Mouse (Mus musculus) urinary bladder, postnatal 14 days (tissue): ENCODE measurements around the gene 6430548M08Rik.

ENCODE experiments used
- DNase-seq: peaks from one replicate; pipeline ENCODE4 v3.0.0; 2021; ENCODE audit warnings: low spot score

The 6430548M08Rik gene

DNA sequence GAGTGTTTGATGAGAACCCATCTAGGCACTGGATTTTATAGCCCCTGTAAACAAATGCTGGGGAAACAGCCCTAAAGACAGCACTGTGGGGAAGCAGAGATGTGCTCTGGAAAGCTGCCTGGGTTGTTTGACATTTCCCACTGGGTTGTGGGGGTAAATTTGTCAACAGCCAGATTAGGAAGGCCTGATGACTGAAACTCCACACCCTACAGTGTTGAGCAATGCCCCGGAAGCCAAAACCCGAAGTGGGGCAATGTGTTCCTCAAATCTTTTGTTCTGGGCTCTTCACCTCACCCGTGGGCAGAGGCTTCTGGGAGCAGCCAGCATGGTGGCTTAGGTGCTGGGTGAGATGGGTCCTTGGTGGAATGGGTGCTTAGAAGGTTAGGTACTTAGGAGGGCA, 4.8 kb upstream of the 6430548M08Rik start:
- peak; percentile 33 for DNase-seq

- DNase-seq = no peak
These were observed 3.0 kb upstream of the 6430548M08Rik start for GRCm38 (mm10) chr8:120110966-120111365.

GRCm38 (mm10) chr8:120111382-120111781, 2.6 kb upstream of the 6430548M08Rik start:
- DNase-seq = no peak

DNA sequence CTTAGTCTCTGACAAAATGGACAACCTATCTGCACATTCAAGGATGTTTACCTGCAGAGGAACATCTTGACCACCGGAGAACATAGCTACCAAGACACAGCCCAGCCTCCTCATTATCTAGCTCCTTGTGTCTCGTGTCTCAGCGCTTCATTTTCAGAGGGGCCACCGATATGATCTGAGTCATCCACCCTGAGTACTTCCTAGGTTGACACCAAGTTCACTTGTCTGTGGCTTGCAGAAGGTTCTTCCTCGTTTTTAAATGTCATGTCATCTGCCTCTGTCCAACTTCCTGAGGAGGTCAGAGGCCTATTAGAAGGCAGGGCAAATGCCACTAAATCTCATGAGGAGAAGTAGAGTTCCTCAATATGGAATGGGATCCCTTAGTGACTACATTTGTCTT, 1.4 kb upstream of the 6430548M08Rik start:
- DNase-seq = no peak

GRCm38 (mm10) chr8:120113306-120113705, 646 bp upstream of the 6430548M08Rik start:
- DNase-seq = peak; percentile 63

DNA sequence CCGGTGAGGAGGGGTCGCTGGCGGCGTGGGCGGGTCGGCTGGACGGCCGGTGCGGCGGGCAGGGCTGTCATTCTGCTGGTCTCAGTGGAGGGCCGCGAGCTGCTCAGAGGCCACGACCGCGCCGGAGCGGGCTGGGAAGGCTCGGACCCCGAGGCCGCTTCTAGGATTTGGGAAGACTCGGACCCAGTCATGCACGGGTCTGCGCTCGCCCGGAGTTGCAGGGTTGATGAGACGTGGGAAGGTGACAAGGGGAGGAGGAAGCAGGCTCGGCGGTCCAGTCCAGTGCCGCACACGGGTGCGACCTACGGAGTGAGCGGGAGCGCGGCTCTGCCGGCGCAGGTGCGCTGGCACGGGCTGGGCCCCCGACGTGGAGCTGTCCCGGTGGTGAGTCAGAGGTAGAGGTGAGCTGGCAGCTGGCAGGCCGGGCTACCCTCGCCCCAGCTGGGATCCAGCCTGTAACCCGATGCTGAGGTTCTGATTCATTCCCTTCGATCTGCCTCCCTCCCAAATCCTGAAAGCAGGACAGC, 426 bp downstream of the 6430548M08Rik start:
- peak; percentile 58 for DNase-seq

DNA sequence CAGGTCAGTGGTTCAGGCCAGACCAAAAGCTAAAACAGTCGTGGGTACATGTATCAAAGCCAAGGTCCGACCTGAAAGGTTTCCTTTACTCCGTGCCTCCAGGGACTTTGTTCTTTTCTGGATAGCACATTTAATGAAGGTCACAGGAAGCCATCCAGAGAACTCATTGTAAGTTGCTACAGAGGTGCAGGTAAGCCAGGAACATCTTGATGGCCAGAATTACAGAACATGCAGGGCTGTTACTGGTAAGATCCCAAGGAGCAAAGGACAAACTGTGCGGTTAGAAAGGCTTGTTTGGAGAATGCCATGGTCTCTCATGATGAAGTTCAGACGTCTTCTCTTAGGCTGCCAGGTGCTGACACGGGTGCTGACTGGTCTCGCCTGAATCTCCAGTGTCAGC, 2.6 kb downstream of the 6430548M08Rik start:
- DNase-seq = no peak

DNA sequence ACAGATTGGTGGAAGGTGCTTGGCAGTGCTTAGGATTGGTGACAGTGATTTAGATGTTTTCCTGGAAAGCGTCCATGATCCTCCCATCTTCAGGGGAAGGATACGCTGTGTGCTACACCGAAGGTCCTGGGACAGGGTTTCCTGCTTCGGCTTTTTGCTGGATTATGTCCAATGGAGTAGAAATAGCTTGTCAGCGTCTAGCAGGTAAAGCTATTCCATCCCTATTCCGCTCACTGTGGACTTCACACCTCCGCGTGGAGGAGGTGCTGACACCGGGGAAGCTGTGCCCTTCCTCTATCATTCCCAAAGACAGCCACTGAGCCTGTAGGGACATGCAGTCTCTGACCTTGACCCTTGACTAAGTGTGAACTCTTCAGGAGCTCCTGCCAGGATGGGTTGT, 4.2 kb downstream of the 6430548M08Rik start:
- no peak for DNase-seq

- no peak for DNase-seq
These were observed 4.9 kb downstream of the 6430548M08Rik start for GRCm38 (mm10) chr8:120118847-120119246.

DNA sequence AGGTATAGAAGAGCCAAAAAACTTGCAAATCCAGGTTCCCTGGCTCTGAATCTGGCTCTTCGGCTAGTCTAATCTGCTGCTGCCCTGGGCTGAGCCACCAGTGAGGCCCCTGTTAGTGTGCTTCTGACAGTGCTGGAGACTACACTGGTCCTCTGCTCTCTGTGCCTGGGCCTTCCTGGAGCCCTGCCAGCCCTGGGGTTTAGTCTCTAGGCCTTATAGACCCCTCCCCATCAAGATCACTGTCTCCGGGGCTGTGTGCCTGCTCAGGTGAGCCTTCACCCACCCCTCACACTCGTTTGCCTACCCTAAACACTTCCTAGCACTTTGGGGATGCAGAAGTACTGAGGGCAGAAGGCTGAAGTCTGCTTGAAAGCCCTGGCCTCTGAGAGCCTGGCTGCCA, 5.5 kb downstream of the 6430548M08Rik start:
- no peak for DNase-seq

GRCm38 (mm10) chr8:120119931-120120330, 6.0 kb downstream of the 6430548M08Rik start:
- DNase-seq = no peak

- DNase-seq = no peak
These were observed 7.0 kb downstream of the 6430548M08Rik start for GRCm38 (mm10) chr8:120120951-120121350.

- no peak for DNase-seq
These were observed 10.3 kb downstream of the 6430548M08Rik start for GRCm38 (mm10) chr8:120124261-120124660.

DNA sequence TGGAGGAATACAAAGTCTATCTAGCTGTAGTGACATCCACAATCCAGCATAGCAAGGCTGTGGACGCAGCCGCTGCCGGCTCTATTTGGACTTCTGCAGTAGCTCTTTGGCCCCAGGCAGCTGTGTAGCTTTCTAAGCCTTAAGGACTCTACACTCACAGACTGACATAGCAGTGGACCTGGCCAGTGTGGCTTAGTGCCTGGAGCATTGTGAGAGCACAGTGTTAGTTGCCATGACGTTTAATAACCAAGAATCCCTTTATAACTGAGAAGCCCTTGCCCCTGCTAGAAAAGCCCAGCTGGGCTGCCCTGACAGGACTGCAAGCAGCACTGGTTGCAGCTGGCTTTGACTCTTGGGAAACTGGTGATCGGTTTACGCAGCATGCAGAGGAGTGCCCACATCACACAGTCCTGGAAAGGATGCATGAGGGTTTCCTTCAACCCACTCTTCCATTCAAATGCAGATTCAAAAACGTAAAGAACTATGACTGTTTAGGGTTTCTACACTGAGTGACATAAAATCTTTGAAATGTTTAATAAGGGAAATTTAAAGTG, 11.0 kb downstream of the 6430548M08Rik start:
- no peak for DNase-seq

GRCm38 (mm10) chr8:120126357-120127161, 12.6 kb downstream of the 6430548M08Rik start:
- peak; percentile 30 for DNase-seq

DNA sequence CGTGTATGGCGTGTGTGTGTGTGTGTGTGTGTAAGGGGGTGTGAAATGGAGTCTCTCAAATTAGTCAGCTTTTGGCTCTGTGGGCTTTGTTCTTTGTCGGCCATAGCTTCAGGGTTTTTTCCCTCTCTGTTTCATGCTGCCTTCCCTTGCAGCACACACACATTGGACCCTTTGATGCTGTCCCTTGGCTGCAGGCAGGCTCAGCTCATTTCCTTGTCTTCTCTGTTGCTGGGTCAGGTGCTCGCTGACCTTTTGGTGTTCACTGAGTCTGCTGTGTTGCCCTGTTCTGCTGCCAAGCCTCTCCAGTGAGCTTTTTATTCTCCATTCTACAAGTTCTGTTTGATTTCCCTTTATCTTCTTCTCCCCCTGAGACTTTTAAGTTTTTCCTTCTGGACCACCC, 15.6 kb downstream of the 6430548M08Rik start:
- no peak for DNase-seq

DNA sequence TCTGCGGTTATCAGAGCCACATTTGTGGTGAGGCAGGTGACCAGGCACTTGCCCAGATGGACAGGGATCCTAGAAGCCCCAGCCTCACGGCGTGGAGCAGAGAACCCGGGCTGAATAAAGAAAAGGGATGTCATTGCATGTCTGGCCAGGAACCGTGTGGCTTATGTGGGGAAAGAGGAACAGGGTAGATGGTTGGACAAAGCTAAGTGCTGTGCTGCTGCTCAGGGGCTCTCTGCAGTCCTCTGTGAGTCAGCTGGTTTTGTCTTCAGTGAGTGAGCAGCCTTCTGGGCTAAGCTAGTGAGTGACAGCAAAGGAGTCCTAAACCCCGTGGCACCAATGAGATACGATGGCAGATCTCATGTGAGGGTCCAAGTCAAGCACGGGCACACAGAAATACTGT, 17.2 kb downstream of the 6430548M08Rik start:
- DNase-seq = no peak

DNA sequence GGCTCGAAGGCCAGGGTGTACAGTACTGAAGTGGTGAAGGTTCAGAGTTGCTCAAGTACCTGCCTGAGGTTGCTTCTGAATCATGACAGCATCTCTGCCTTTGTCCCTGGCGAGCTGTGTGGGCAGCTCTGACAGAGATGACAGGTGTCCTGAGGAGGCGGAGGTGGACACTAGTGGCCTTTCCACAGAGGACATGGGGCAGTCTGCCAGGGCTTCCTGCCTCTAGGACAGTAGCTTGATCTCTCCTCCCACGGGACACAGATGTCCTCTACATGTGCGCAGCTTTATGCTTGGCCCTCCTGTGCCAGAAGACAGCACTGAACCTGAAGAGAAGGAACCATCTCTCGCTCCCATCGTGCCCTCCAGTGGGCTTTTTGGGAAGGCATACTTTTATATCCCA, 19.2 kb downstream of the 6430548M08Rik start:
- no peak for DNase-seq

DNA sequence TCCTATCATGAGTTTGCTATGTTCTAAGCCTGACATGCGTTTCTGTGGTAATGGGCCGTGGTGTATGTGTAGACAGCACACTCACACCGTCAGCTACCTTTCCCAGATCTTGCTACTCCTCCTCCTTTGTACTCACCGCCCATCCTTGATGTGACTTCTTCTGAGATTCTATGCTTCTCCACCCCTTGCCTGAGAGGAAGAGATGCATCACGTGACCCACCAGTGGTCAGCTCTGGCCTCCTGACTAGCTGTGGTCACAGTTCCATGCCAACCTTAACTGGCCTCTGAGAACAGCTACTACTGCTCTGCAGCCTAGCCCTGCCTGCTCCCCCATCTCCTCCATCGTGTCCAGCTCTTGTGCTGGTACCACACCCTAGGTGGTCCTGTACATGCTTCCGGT, 21.7 kb downstream of the 6430548M08Rik start:
- no peak for DNase-seq

DNA sequence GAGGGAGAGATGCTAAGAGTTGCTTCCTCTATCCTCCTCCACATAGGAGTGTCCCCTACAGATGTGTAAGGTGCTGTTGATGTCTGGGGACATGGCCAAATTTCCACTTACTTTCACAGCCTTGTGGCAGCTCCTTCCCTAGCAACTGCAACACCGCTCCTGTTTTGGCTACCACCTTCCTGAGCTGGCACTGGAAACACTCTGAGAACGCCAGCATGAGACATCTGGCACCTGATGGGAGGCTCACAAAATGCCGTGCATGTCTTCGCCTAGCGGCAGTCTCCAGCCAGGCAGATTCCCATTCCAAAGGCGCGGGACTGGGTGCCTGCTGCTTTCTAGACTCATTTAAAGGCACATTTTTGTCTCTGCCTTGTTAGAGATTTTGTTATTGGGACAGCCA, 22.7 kb downstream of the 6430548M08Rik start:
- no peak for DNase-seq

DNA sequence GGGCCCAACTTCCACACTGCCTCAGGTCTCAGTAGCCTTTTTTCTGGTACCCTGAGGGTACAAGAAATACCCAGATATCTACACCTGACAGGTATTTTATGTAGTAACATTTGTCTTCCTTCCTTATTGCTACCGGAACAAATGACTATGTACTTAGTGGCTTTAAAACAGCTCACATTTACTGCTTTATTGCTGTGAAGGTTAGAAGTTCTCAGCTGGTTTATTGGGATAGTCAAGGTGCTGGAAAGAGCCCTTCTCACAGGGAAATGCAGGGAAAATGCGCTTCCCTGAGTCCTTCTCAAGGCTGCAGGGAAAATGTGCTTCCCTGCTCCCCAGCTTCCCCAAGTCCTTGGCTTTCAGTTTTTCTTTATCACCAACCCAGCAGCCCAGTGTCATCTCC, 25.0 kb downstream of the 6430548M08Rik start:
- DNase-seq = no peak

- DNase-seq = no peak
These were observed 26.8 kb downstream of the 6430548M08Rik start for GRCm38 (mm10) chr8:120140769-120141168.

DNA sequence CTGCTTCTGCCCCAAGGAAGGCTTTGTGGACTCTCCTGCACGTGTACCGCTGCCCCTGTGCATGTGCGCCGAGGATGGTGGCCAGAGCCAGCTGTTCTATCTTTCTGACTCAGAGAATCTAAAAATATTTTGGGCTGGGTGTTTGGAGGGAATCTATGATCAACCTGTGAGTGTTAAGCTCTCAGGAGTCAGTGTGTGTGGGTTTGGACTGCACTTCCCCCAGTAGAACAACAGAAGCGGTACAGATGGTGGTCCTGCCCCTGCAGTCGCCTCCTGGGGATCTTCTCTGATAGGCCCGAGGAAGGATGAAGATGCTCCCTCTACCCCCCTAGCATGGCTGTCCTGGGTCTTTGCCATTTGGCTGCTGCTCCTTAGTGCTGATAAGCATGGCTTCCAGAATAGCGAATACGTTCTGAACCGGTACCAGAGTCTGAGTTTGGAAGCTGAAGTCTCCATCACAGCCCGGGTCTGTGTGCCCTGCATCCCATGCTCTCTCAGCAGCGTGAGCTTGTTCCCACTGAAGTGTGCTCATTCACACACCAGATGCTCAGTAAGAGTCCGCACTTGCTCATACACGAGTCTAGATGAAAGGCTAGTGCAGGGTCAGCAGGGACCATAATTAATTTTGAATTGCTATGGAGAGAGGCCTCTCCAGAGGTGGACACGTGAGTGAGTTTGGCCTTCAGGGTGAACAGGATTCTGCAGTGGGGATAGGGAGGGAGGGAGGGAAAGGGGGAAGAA, 30.1 kb downstream of the 6430548M08Rik start:
- DNase-seq = no peak
